Comparison of ENCODE assay signal across 8 mouse cellular contexts in the genomic region with DNA sequence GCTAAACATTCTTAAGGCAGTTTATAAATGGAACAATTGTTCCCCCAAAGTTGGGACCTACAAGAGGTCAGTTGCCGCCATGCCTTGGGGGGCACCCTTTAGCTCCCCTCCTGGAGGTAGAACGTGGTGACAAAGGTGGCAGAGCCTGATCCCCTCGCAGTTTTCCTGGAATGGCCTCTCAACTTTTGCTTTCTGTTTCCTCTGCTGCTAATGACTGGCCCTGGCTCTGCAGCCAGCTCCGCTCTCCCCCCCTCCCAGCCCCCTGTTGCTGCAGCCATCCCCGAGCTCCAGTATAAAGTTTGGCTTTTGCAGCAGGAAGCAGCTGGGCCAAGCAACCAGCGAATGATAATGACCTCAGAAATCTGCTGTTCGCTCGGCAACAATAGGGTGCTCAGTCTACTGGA.
DNase-seq lines count a peak whose midpoint lies in the region; ATAC-seq and TF ChIP-seq lines count a peak whose summit lies in the region.

No protein-coding gene starts in this region.

- peak overlapping the region; percentile 30 for H3K4me2 ChIP-seq in embryonic facial prominence, embryonic 11.5 days (ENCODE audit: low read depth, low read length)
- H3K4me2 ChIP-seq in heart, embryonic 12.5 days = peak overlapping the region; percentile 63
- peak overlapping the region; percentile 52 for H3K4me2 ChIP-seq in lung, embryonic 14.5 days

- H3K4me3 ChIP-seq in embryonic facial prominence, embryonic 11.5 days (ENCODE audit: low read depth, low read length) = no peak overlapping the region
- peak overlapping the region; percentile 29 for H3K4me3 ChIP-seq in heart, embryonic 12.5 days
- H3K4me3 ChIP-seq in lung, embryonic 14.5 days (ENCODE audit: low read depth, low read length) = peak overlapping the region; percentile 2; the same call in 1 of the 2 replicates

- 3% methylated on average over 8 of the region's 8 CpGs for WGBS in embryonic facial prominence, embryonic 11.5 days
- WGBS in heart, embryonic 12.5 days = 14% methylated on average over 8 of the region's 8 CpGs
- WGBS in lung, embryonic 14.5 days = 3% methylated on average over 8 of the region's 8 CpGs

- H3K4me1 ChIP-seq in embryonic facial prominence, embryonic 11.5 days (ENCODE audit: control insufficient read depth, insufficient read depth, low read length) = peaks cover 7% of the 10 kb centered on the region
- peaks cover 8% of the 10 kb centered on the region; the same call in 1 of the 2 replicates for H3K4me1 ChIP-seq in heart, embryonic 12.5 days (replicated peaks)
- H3K4me1 ChIP-seq in lung, embryonic 14.5 days (ENCODE audit: insufficient read depth) = peaks cover 21% of the 10 kb centered on the region

- H3K36me3 ChIP-seq in embryonic facial prominence, embryonic 11.5 days (replicated peaks; ENCODE audit: control insufficient read depth, insufficient read depth, low read depth, low read length) = no peaks in the 10 kb centered on the region; the same call in 1 of the 2 replicates
- no peaks in the 10 kb centered on the region for H3K36me3 ChIP-seq in heart, embryonic 12.5 days
- H3K36me3 ChIP-seq in lung, embryonic 14.5 days (ENCODE audit: insufficient read depth) = no peaks in the 10 kb centered on the region

- no peaks in the 10 kb centered on the region for H3K9me3 ChIP-seq in embryonic facial prominence, embryonic 11.5 days (replicated peaks; ENCODE audit: control insufficient read depth, low read length)
- no peaks in the 10 kb centered on the region for H3K9me3 ChIP-seq in heart, embryonic 12.5 days (replicated peaks)
- H3K9me3 ChIP-seq in lung, embryonic 14.5 days (ENCODE audit: low read depth, low read length) = no peaks in the 10 kb centered on the region

- intact Hi-C loops in left cerebral cortex, postnatal 4 days (cut with DNase I) = no loop called here

- H3K27me3 ChIP-seq in embryonic facial prominence, embryonic 11.5 days (ENCODE audit: control insufficient read depth, insufficient read depth, low read length) = no peaks in the 10 kb centered on the region
- H3K27me3 ChIP-seq in heart, embryonic 12.5 days (replicated peaks) = no peaks in the 10 kb centered on the region; the same call in 1 of the 2 replicates
- H3K27me3 ChIP-seq in lung, embryonic 14.5 days (ENCODE audit: insufficient read depth, low read length) = no peaks in the 10 kb centered on the region

- peak; percentile 73 for DNase-seq in left cerebral cortex, postnatal 4 days
- no peak for DNase-seq in left cerebral cortex, adult 9 months (ENCODE audit: low spot score in 2 of 2)
- peak; percentile 76 for DNase-seq in embryonic facial prominence, embryonic 11.5 days (ENCODE audit: low spot score)
- peak; percentile 43 for DNase-seq in kidney, adult 9 months
- peak; percentile 84 for DNase-seq in lung, embryonic 14.5 days
- peak; percentile 98 for DNase-seq in retina, postnatal 1 day
- no peak for DNase-seq in natural killer cell, adult 2 months (ENCODE audit: low spot score in 2 of 2)

- ATAC-seq in embryonic facial prominence, embryonic 11.5 days (replicated peaks; ENCODE audit: insufficient number of reproducible peaks, low FRiP score, low TSS enrichment, low read depth) = peak; percentile 49
- ATAC-seq in heart, embryonic 12.5 days (ENCODE audit: insufficient number of reproducible peaks, low FRiP score) = peak; percentile 63; the same call in 1 of the 2 replicates
- ATAC-seq in lung, embryonic 14.5 days (ENCODE audit: insufficient read depth) = peak; percentile 54

- H3K27ac ChIP-seq in embryonic facial prominence, embryonic 11.5 days (replicated peaks; ENCODE audit: low read depth, low read length) = no peak overlapping the region
- H3K27ac ChIP-seq in heart, embryonic 12.5 days (ENCODE audit: poor library complexity, severe bottlenecking) = no peak overlapping the region
- peak overlapping the region; percentile 84 for H3K27ac ChIP-seq in lung, embryonic 14.5 days (ENCODE audit: low read depth)

- TF ChIP-seq CTCF in lung, embryonic 14.5 days (IDR thresholded peaks at IDR 0.05; ENCODE audit: low read depth) = 0 out of 2 replicates have a peak, but pooled peaks have one; percentile 3

- H3K9ac ChIP-seq in embryonic facial prominence, embryonic 11.5 days (replicated peaks; ENCODE audit: low read length) = no peak overlapping the region
- peak overlapping the region; percentile 51; the same call in 1 of the 2 replicates for H3K9ac ChIP-seq in heart, embryonic 12.5 days
- no peak overlapping the region for H3K9ac ChIP-seq in lung, embryonic 14.5 days

Comparison
In these comparisons a context has a peak if more than half of its experiments do, and no peak if none do; other contexts are left out.
1. DNase-seq: peak in left cerebral cortex, postnatal 4 days (single experiment), embryonic facial prominence, embryonic 11.5 days (single experiment), kidney, adult 9 months (single experiment), lung, embryonic 14.5 days (single experiment) and retina, postnatal 1 day (single experiment); none in left cerebral cortex, adult 9 months (0 of 2) and natural killer cell, adult 2 months (0 of 2).
2. Peak in every context shown above with its lines, with median percentiles within 50 percentile points of each other: ATAC-seq and H3K4me2 ChIP-seq.